Mouse (Mus musculus) kidney, embryonic 15.5 days (tissue): ENCODE data around the gene Grik4. TPM values are rescaled to one million over a fixed set of nuclear protein-coding genes. Genes with fewer than 3 reads are reported as not detected.

ENCODE experiments used
- ATAC-seq: fragments of 200-750 bp; cut with Nextera tagmentation; replicated peaks from 2 replicates; pipeline ENCODE4 v1.8.0; 2017; ENCODE audit warnings: moderate TSS enrichment; ENCODE audit not compliant: low FRiP score
- H3K27ac ChIP-seq: fragments of 300-500 bp; sonication (generic); 2 replicates; pipeline ENCODE4 v1.5.1; 2015; ENCODE audit warnings: mild to moderate bottlenecking, inconsistent platforms
- H3K27me3 ChIP-seq: fragments of 300-500 bp; sonication (generic); 2 replicates; pipeline ENCODE4 v1.6.1; 2015; ENCODE audit warnings: inconsistent platforms
- H3K36me3 ChIP-seq: fragments of 300-500 bp; sonication (generic); 2 replicates; pipeline ENCODE4 v1.6.1; 2015; ENCODE audit warnings: inconsistent platforms
- H3K4me1 ChIP-seq: fragments of 300-500 bp; sonication (generic); 2 replicates; pipeline ENCODE4 v1.6.1; 2015; ENCODE audit warnings: inconsistent platforms
- H3K4me2 ChIP-seq: fragments of 300-500 bp; sonication (generic); 2 replicates; pipeline ENCODE4 v1.6.1; 2015; ENCODE audit warnings: moderate library complexity, mild to moderate bottlenecking, inconsistent platforms
- H3K4me3 ChIP-seq: fragments of 300-500 bp; sonication (generic); replicated peaks from 2 replicates; pipeline ENCODE4 v1.5.1; 2015; ENCODE audit warnings: mild to moderate bottlenecking, inconsistent platforms
- H3K9ac ChIP-seq: fragments of 300-500 bp; sonication (generic); 2 replicates; pipeline ENCODE4 v1.6.1; 2015; ENCODE audit warnings: mild to moderate bottlenecking, inconsistent platforms
- H3K9me3 ChIP-seq: fragments of 300-500 bp; sonication (generic); replicated peaks from 2 replicates; pipeline ENCODE4 v1.6.1; 2016; ENCODE audit warnings: inconsistent platforms
- WGBS: fragments of 180-500 bp; shearing (Covaris S2); methylation state at CpG from one replicate; pipeline ENCODE4 v1.1.7; 2015; ENCODE audit warnings: mixed read lengths; 5-methylcytosine and 5-hydroxymethylcytosine counted together
- polyA plus RNA-seq: library from polyadenylated mRNA; unstranded; fragments of >200 nt; fragmentation: Nextera tagmentation; extraction: Ambion mirVana; gene quantifications from 2 replicates; pipeline ENCODE4 v1.2.1, GENCODE M21; 2015

Gene Grik4
- polyA plus RNA-seq, 1 experiment from 2014 or later = 4.0 TPM

GRCm38 (mm10) chr9:42764823-42765560, 179.3 kb downstream of the Grik4 start:
- WGBS = 16% methylated on average over 11 of the region's 11 CpGs
- Histone ChIP-seq H3K9ac (0 out of 2 replicates have a peak overlapping the region, but pooled peaks have one; percentile 11), H3K4me2 (peak overlapping the region; percentile 14; the same call in 1 of the 2 replicates), H3K4me1 (peaks cover 55% of the 10 kb centered on the region), H3K27ac (peak overlapping the region; percentile 81), H3K27me3 (no peaks in the 10 kb centered on the region), H3K36me3 (no peaks in the 10 kb centered on the region), H3K4me3 (no peak overlapping the region), H3K9me3 (no peaks in the 10 kb centered on the region)
- peak; percentile 67 for ATAC-seq

GRCm38 (mm10) chr9:42758682-42759205, 185.5 kb downstream of the Grik4 start:
- Histone ChIP-seq H3K36me3 (no peaks in the 10 kb centered on the region), H3K27me3 (no peaks in the 10 kb centered on the region), H3K9ac (no peak overlapping the region), H3K9me3 (no peaks in the 10 kb centered on the region), H3K27ac (0 out of 2 replicates have a peak overlapping the region, but pooled peaks have one; percentile 9), H3K4me3 (no peak overlapping the region), H3K4me1 (peaks cover 58% of the 10 kb centered on the region), H3K4me2 (no peak overlapping the region)
- no peak for ATAC-seq
- WGBS = 51% methylated on average over 5 of the region's 5 CpGs

DNA sequence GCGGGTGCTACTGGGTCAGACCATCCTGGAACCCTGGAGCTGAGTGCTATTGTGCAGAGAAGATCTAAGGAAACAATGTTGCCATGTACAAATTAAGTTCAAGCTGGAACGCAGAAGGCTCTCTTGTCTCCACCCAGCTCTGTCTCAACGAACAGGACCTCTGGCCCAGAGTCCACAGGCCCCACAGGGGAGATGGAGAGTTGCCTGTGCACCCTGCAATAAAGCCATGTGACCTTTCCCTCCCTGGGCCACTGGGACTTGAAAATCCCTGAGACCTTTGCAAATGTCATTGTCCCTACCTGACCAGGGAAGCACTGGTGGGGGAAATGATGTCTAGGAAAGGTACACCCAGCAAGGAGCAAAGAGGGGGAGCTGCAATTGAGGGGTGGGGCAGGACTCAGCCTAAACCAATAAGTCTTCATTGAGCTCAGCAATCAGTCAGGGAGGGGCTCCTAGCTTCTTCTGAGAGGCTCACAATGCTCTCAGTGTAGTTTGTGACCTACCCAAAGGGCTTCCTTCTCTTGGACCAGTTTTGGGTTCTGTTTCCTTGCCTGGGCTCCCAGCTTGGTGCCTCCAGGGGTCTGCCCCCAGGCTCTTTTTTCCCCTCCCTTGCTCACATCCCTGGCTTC, 187.2 kb downstream of the Grik4 start:
- Histone ChIP-seq H3K9ac (no peak overlapping the region), H3K27ac (no peak overlapping the region), H3K9me3 (no peaks in the 10 kb centered on the region), H3K4me1 (peaks cover 49% of the 10 kb centered on the region), H3K27me3 (no peaks in the 10 kb centered on the region), H3K36me3 (no peaks in the 10 kb centered on the region), H3K4me3 (no peak overlapping the region), H3K4me2 (no peak overlapping the region)
- no peak for ATAC-seq
- WGBS = 69% methylated on average over 3 of the region's 3 CpGs

DNA sequence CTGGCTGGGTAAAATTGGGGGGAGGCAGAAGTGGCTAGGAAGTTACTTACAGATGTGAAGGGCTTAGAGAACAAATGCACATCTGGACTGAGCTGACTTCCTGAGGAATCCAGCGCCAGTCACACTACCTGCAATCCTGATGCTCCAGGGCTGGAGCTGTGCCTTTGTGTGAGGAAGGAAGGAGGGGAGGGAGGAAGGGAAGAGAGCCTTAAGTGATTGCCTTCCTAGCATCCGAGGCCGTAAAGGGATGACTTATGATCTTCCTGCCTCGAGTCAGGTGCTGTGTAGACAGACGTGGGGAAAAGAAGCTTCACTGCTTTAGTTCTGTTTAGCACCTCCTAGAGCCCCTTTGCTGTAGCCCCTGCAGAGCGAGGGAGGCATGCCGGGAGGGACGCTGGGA, 189.6 kb downstream of the Grik4 start:
- no peak for ATAC-seq
- Histone ChIP-seq H3K4me2 (no peak overlapping the region), H3K27me3 (no peaks in the 10 kb centered on the region), H3K36me3 (no peaks in the 10 kb centered on the region), H3K27ac (no peak overlapping the region), H3K9me3 (no peaks in the 10 kb centered on the region), H3K9ac (no peak overlapping the region), H3K4me1 (peaks cover 25% of the 10 kb centered on the region; the same call in 1 of the 2 replicates), H3K4me3 (no peak overlapping the region)
- WGBS = 18% methylated on average over 8 of the region's 8 CpGs

DNA sequence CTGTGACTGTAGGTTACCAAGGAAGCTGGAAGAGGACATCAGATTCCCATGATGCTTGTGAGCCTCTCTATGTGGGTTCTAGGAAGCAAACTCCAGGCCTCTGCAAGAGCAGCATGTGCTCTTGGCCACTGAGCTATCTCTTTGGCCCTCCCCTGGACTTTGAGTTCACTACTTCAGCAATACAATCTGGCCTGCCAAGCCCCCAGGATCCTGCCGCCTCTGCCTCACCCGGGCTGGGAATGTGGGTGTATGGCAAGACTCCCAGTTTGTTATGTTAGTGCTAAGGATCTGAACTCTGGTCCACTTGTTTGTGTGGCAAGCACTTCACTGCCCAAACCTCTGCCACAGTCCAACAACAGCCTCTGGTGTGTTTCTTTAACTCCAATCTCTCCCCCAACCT, 193.1 kb downstream of the Grik4 start:
- Histone ChIP-seq H3K4me1 (peaks cover 13% of the 10 kb centered on the region), H3K4me2 (no peak overlapping the region), H3K27me3 (no peaks in the 10 kb centered on the region), H3K9me3 (no peaks in the 10 kb centered on the region), H3K27ac (no peak overlapping the region), H3K9ac (no peak overlapping the region), H3K36me3 (no peaks in the 10 kb centered on the region), H3K4me3 (no peak overlapping the region)
- no peak for ATAC-seq
- 72% methylated on average over 2 of the region's 2 CpGs for WGBS

GRCm38 (mm10) chr9:42750176-42750575, 194.1 kb downstream of the Grik4 start:
- no peaks in the 10 kb centered on the region for H3K36me3 ChIP-seq
- no peak overlapping the region for H3K9ac ChIP-seq
- peaks cover 17% of the 10 kb centered on the region for H3K4me1 ChIP-seq
- no peaks in the 10 kb centered on the region for H3K9me3 ChIP-seq
- H3K27ac ChIP-seq = no peak overlapping the region
- no peak overlapping the region for H3K4me3 ChIP-seq
- no peak for ATAC-seq
- WGBS = 72% methylated on average over 3 of the region's 3 CpGs
- no peak overlapping the region for H3K4me2 ChIP-seq
- H3K27me3 ChIP-seq = no peaks in the 10 kb centered on the region

GRCm38 (mm10) chr9:42745982-42746381, 198.3 kb downstream of the Grik4 start:
- peak; percentile 74 for ATAC-seq
- H3K9ac ChIP-seq = no peak overlapping the region
- no peaks in the 10 kb centered on the region for H3K9me3 ChIP-seq
- no peak overlapping the region for H3K4me2 ChIP-seq
- peaks cover 11% of the 10 kb centered on the region for H3K4me1 ChIP-seq
- H3K36me3 ChIP-seq = no peaks in the 10 kb centered on the region
- 28% methylated on average over 8 of the region's 8 CpGs for WGBS
- no peaks in the 10 kb centered on the region for H3K27me3 ChIP-seq
- no peak overlapping the region for H3K4me3 ChIP-seq
- no peak overlapping the region for H3K27ac ChIP-seq

DNA sequence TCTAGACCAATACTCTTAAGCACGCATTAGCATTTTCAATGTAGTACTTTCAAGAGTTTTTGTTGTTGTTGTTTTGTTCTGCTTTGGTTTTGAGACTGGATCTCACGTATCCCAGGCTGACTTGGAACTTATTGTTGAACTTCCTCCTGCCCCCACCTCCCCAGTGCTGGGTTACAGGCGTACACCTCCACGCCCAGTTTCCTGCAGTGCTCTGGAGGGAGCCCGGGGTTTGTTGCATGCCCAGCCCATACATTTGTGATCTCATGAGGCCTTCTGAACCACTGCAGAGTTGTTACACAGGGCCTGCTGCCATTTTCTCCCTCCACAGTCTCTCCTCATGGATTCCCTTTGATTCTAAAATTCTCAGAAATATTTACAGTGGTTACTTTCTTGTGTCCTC, 201.9 kb downstream of the Grik4 start:
- no peak for ATAC-seq

GRCm38 (mm10) chr9:42736697-42737335, 207.5 kb downstream of the Grik4 start:
- H3K27ac ChIP-seq = peak overlapping the region; percentile 46; the same call in 1 of the 2 replicates
- H3K9ac ChIP-seq = no peak overlapping the region
- no peak overlapping the region for H3K4me3 ChIP-seq
- ATAC-seq = peak; percentile 64
- no peaks in the 10 kb centered on the region for H3K36me3 ChIP-seq
- H3K9me3 ChIP-seq = no peaks in the 10 kb centered on the region
- WGBS = 34% methylated on average over 7 of the region's 7 CpGs
- no peak overlapping the region for H3K4me2 ChIP-seq
- peaks cover 38% of the 10 kb centered on the region for H3K4me1 ChIP-seq
- no peaks in the 10 kb centered on the region for H3K27me3 ChIP-seq

More for the DNA sequence above, 201.9 kb downstream of the Grik4 start:
- H3K4me2 ChIP-seq = no peak overlapping the region
- no peaks in the 10 kb centered on the region for H3K9me3 ChIP-seq
- 63% methylated on average over 5 of the region's 5 CpGs for WGBS
- H3K9ac ChIP-seq = no peak overlapping the region
- H3K4me1 ChIP-seq = peaks cover 14% of the 10 kb centered on the region
- H3K4me3 ChIP-seq = no peak overlapping the region
- no peaks in the 10 kb centered on the region for H3K27me3 ChIP-seq
- no peak overlapping the region for H3K27ac ChIP-seq
- H3K36me3 ChIP-seq = no peaks in the 10 kb centered on the region

DNA sequence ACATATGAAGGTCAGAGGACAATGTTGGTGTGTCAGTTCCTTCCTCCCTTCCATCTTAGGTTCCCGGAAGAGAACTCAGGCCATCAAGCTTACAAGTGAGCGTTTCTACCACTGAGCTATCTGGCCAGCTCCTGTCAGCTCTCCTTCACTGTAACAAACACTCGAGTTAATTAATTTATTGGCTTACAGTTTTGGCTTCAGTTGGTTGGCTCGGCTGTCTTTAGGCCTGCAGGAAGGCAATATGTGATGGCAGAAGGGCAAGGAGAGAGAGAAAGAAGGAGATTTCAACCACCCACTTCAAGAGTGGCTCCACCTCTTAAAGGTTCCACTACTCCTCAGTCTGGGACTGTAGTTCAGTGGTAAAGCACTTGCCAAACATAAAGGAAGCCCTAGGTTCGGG, 209.2 kb downstream of the Grik4 start:
- ATAC-seq = no peak
- Histone ChIP-seq H3K36me3 (no peaks in the 10 kb centered on the region), H3K9ac (no peak overlapping the region), H3K27me3 (no peaks in the 10 kb centered on the region), H3K4me2 (no peak overlapping the region), H3K9me3 (no peaks in the 10 kb centered on the region), H3K27ac (no peak overlapping the region), H3K4me3 (no peak overlapping the region), H3K4me1 (peaks cover 49% of the 10 kb centered on the region)
- 64% methylated on average over 5 of the region's 5 CpGs for WGBS

- Histone ChIP-seq H3K4me2 (no peak overlapping the region), H3K4me1 (peaks cover 58% of the 10 kb centered on the region), H3K27ac (no peak overlapping the region), H3K36me3 (no peaks in the 10 kb centered on the region), H3K27me3 (no peaks in the 10 kb centered on the region), H3K4me3 (no peak overlapping the region), H3K9ac (no peak overlapping the region), H3K9me3 (no peaks in the 10 kb centered on the region)
- WGBS = 78% methylated on average over 9 of the region's 9 CpGs
- no peak for ATAC-seq
Observed at GRCm38 (mm10) chr9:42732731-42733318, 211.5 kb downstream of the Grik4 start.

- no peaks in the 10 kb centered on the region for H3K9me3 ChIP-seq
- H3K36me3 ChIP-seq = no peaks in the 10 kb centered on the region
- no peak overlapping the region for H3K9ac ChIP-seq
- H3K27ac ChIP-seq = peak overlapping the region; percentile 52
- no peak overlapping the region for H3K4me3 ChIP-seq
- 41% methylated on average over 6 of the region's 6 CpGs for WGBS
- no peaks in the 10 kb centered on the region for H3K27me3 ChIP-seq
- ATAC-seq = no peak
- peaks cover 55% of the 10 kb centered on the region for H3K4me1 ChIP-seq
- H3K4me2 ChIP-seq = no peak overlapping the region
Observed at GRCm38 (mm10) chr9:42728472-42728871, 215.8 kb downstream of the Grik4 start.
